Mouse (Mus musculus) ES-Bruce4 (cell line): Measurements from ENCODE around the gene Flot2. TPM values are rescaled to one million over a fixed set of nuclear protein-coding genes. Genes with fewer than 3 reads are reported as not detected.

Experiments used
- H3K27ac ChIP-seq: 2 replicates; pipeline ENCODE4 v1.5.1; 2012; ENCODE audit warnings: low read length, inconsistent platforms; ENCODE audit not compliant: insufficient read depth
- H3K27me3 ChIP-seq: 2 replicates; pipeline ENCODE4 v1.6.1; 2012; ENCODE audit warnings: mild to moderate bottlenecking, low read length, inconsistent platforms; ENCODE audit not compliant: control insufficient read depth, poor library complexity, insufficient read depth, severe bottlenecking
- H3K36me3 ChIP-seq: 2 replicates; pipeline ENCODE4 v1.6.1; 2012; ENCODE audit warnings: inconsistent platforms, mild to moderate bottlenecking, low read length, moderate library complexity; ENCODE audit not compliant: control insufficient read depth, poor library complexity, insufficient read depth, severe bottlenecking
- H3K4me1 ChIP-seq: one replicate; pipeline ENCODE4 v1.8.1; 2011; ENCODE audit warnings: low read length; ENCODE audit not compliant: control insufficient read depth, insufficient read depth
- H3K4me3 ChIP-seq: 2 replicates; pipeline ENCODE4 v1.5.1; 2011; ENCODE audit warnings: low read depth, mild to moderate bottlenecking, low read length
- H3K9ac ChIP-seq: 2 replicates; pipeline ENCODE4 v1.6.1; 2012; ENCODE audit warnings: low read depth, mild to moderate bottlenecking, inconsistent platforms; ENCODE audit not compliant: poor library complexity, severe bottlenecking
- H3K9me3 ChIP-seq: replicated peaks from 2 replicates; pipeline ENCODE4 v1.6.1; 2012; ENCODE audit warnings: mild to moderate bottlenecking, low read length, inconsistent platforms; ENCODE audit not compliant: control insufficient read depth, poor library complexity, insufficient read depth, severe bottlenecking
- CTCF ChIP-seq: IDR thresholded peaks from one replicate; pipeline ENCODE4 v1.8.1; 2011; ENCODE audit warnings: low read depth, low read length
- EP300 ChIP-seq: IDR thresholded peaks from 2 replicates; pipeline ENCODE4 v1.6.1; 2011; ENCODE audit warnings: low read depth, low read length; ENCODE audit not compliant: insufficient read depth
- POLR2A ChIP-seq: IDR thresholded peaks from one replicate; pipeline ENCODE4 v1.8.1; 2011; ENCODE audit warnings: low read length; ENCODE audit not compliant: insufficient read depth
- polyA plus RNA-seq: library from polyadenylated mRNA; stranded (reverse); fragments of >200 nt; gene quantifications from 2 replicates; pipeline ENCODE4 v1.2.4, GENCODE M21; 2011; ENCODE audit warnings: low read depth; ENCODE audit not compliant: missing spikeins, insufficient read depth, insufficient read length

Flot2 gene
- 76.6 and 85.5 TPM in 2 replicates for polyA plus RNA-seq

- Histone ChIP-seq H3K36me3 (no peaks in the 10 kb centered on the region; the same call in 1 of the 2 replicates), H3K4me3 (peak within 1 kb of the TSS; percentile 89), H3K27ac (no peak within 1 kb of the TSS), H3K9ac (peak within 1 kb of the TSS; percentile 86), H3K27me3 (no peaks in the 10 kb centered on the region), H3K9me3 (no peaks in the 10 kb centered on the region), H3K4me1 (no peaks in the 10 kb centered on the region)
- TF ChIP-seq EP300 (no peak), POLR2A (peak; percentile 33), CTCF (no peak)
Measured at GRCm38 (mm10) chr11:78037831-78038752, at the start of gene Flot2. TSS of gene Flot2 (plus strand) at chr11:78037931.

- no peaks in the 10 kb centered on the region for H3K9me3 ChIP-seq
- H3K27me3 ChIP-seq, result no peaks in the 10 kb centered on the region
- no peak overlapping the region for H3K9ac ChIP-seq
- TF ChIP-seq EP300, result no peak
- no peak for TF ChIP-seq CTCF
- TF ChIP-seq POLR2A, result no peak
- no peak overlapping the region for H3K27ac ChIP-seq
- peaks cover 44% of the 10 kb centered on the region for H3K36me3 ChIP-seq
- no peaks in the 10 kb centered on the region for H3K4me1 ChIP-seq
- H3K4me3 ChIP-seq, result no peak overlapping the region
Measured at GRCm38 (mm10) chr11:77989071-77989690, 48.5 kb upstream of the Flot2 start.

- TF ChIP-seq POLR2A (no peak), EP300 (no peak), CTCF (no peak)
- H3K27ac ChIP-seq, result no peak overlapping the region
- H3K4me3 ChIP-seq, result no peak overlapping the region
- no peak overlapping the region for H3K9ac ChIP-seq
- H3K36me3 ChIP-seq, result peaks cover 30% of the 10 kb centered on the region
- H3K4me1 ChIP-seq, result no peaks in the 10 kb centered on the region
- no peaks in the 10 kb centered on the region for H3K27me3 ChIP-seq
- no peaks in the 10 kb centered on the region for H3K9me3 ChIP-seq
Measured at GRCm38 (mm10) chr11:77995556-77995955, 42.2 kb upstream of the Flot2 start.

- H3K27me3 ChIP-seq, result no peaks in the 10 kb centered on the region
- H3K9me3 ChIP-seq, result no peaks in the 10 kb centered on the region
- TF ChIP-seq EP300 (no peak), POLR2A (no peak), CTCF (no peak)
- no peak overlapping the region for H3K4me3 ChIP-seq
- H3K27ac ChIP-seq, result no peak overlapping the region
- H3K4me1 ChIP-seq, result no peaks in the 10 kb centered on the region
- H3K9ac ChIP-seq, result no peak overlapping the region
- H3K36me3 ChIP-seq, result peaks cover 56% of the 10 kb centered on the region
Measured at GRCm38 (mm10) chr11:78006446-78006845, 31.3 kb upstream of the Flot2 start.

DNA sequence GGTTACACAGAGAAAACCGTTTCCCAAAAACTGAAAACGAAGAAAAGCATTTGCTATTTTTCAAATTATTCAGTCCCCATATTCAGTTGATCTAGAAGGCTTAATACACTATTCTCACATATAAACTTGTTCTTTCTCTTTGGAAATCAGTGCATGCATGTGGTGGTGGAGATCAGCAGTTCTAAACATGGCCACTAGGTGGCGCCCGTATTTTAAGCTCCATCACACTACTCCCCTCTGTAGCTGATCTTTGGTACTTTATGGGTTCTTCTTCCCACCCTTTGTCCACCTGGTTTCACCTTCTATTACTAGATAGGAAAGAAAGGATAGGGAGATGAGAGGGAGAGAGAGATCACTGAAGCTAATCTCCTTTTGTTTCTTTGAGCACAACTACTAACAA is 18.1 kb upstream of the Flot2 start:
- Histone ChIP-seq H3K27ac (no peak overlapping the region), H3K27me3 (no peaks in the 10 kb centered on the region), H3K36me3 (peaks cover 84% of the 10 kb centered on the region), H3K4me1 (no peaks in the 10 kb centered on the region), H3K9me3 (no peaks in the 10 kb centered on the region), H3K9ac (no peak overlapping the region), H3K4me3 (no peak overlapping the region)
- TF ChIP-seq CTCF (peak; percentile 32), POLR2A (no peak), EP300 (no peak)

GRCm38 (mm10) chr11:78023607-78024006 is 14.1 kb upstream of the Flot2 start:
- TF ChIP-seq EP300, result no peak
- peak; percentile 37 for TF ChIP-seq CTCF
- H3K4me1 ChIP-seq, result no peaks in the 10 kb centered on the region
- peaks cover 64% of the 10 kb centered on the region for H3K36me3 ChIP-seq
- H3K27ac ChIP-seq, result no peak overlapping the region
- no peaks in the 10 kb centered on the region for H3K27me3 ChIP-seq
- H3K4me3 ChIP-seq, result no peak overlapping the region
- no peak overlapping the region for H3K9ac ChIP-seq
- no peaks in the 10 kb centered on the region for H3K9me3 ChIP-seq
